Mouse (Mus musculus) neural tube, embryonic 11.5 days (tissue): ENCODE measurements at regions not wholly inside any gene's neighbourhood (a gene's known extent, or its start where the extent isn't known, plus 50 kb on each side); places are given as distances from the start of the nearest gene placed in this dataset.

Experiments
- ATAC-seq: fragments of 200-750 bp; cut with Nextera tagmentation; 2 replicates; pipeline ENCODE4 v1.8.0; 2017; ENCODE audit warnings: moderate number of reproducible peaks, mild to moderate bottlenecking, moderate TSS enrichment, moderate library complexity; ENCODE audit not compliant: insufficient read depth, low FRiP score, low TSS enrichment
- DNase-seq: peaks from one replicate; pipeline ENCODE4 v3.0.0-alpha.2; 2015; ENCODE audit warnings: low spot score
- H3K27ac ChIP-seq: fragments of 300-500 bp; sonication (generic); 2 replicates; pipeline ENCODE4 v1.5.1; 2014; ENCODE audit warnings: low read depth, mild to moderate bottlenecking, low read length
- H3K27me3 ChIP-seq: fragments of 300-500 bp; sonication (generic); 2 replicates; pipeline ENCODE4 v1.6.1; 2014; ENCODE audit warnings: mild to moderate bottlenecking, low read length, mixed read lengths; ENCODE audit not compliant: control insufficient read depth, insufficient read depth
- H3K36me3 ChIP-seq: fragments of 300-500 bp; sonication (generic); 2 replicates; pipeline ENCODE4 v1.6.1; 2014; ENCODE audit warnings: mild to moderate bottlenecking, low read length, moderate library complexity, mixed read lengths; ENCODE audit not compliant: control insufficient read depth, insufficient read depth
- H3K4me1 ChIP-seq: fragments of 300-500 bp; sonication (generic); 2 replicates; pipeline ENCODE4 v1.6.1; 2014; ENCODE audit warnings: low read length, mixed read lengths; ENCODE audit not compliant: control insufficient read depth, insufficient read depth
- H3K4me2 ChIP-seq: fragments of 300-500 bp; sonication (generic); 2 replicates; pipeline ENCODE4 v1.6.1; 2014; ENCODE audit warnings: low read depth, mild to moderate bottlenecking, moderate library complexity
- H3K4me3 ChIP-seq: fragments of 300-500 bp; sonication (generic); 2 replicates; pipeline ENCODE4 v1.5.1; 2014; ENCODE audit warnings: low read depth, low read length
- H3K9ac ChIP-seq: fragments of 300-500 bp; sonication (generic); 2 replicates; pipeline ENCODE4 v1.6.1; 2014; ENCODE audit warnings: mild to moderate bottlenecking, low read length
- H3K9me3 ChIP-seq: fragments of 300-500 bp; sonication (generic); 2 replicates; pipeline ENCODE4 v1.6.1; 2016; ENCODE audit warnings: low read length; ENCODE audit not compliant: control insufficient read depth
- WGBS: fragments of 180-500 bp; shearing (Covaris S2); extraction: QIAGEN DNeasy Blood & Tissue Kit; methylation state at CpG from one replicate; pipeline ENCODE4 v1.1.7; 2014; 5-methylcytosine and 5-hydroxymethylcytosine counted together

DNA sequence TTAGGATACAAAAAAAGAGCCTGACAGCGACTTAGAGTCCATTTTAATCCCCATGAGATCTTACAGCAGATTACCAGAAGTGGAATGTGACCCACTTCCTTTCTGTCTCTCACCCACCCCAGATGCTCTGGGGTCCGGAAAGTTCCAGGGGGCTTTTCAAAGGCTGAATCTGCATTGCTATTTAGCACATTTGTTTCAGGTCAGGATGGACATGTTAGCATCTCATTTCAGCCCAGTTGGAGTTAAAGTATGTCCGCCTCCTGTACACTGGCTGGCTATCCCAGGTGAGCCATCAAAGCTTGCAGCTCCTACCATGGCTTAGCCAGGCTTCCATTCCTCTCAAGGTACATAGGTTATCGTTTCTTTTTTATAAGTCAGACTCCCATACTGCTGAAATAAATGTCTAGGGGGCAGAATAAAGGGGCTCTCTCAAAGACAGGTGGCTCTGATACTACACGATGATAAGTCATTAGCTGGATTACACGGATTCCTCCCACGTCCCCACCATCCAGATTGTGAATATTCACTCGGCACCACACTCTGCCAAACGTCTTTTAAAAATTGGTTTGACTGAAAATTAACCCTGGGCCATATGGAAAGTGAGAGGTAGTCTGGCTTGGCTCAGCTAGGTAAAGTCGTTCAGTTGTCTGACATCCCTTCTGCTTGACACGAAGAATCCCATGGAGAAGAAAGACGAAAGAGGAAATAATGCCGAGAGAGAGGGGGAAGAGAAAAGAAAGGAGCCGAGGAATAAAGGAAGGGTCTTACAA, 573.7 kb downstream of the Ebf1 start:
- ATAC-seq (no peak), DNase-seq (no peak)
- no peaks in the 10 kb centered on the region for H3K36me3 ChIP-seq
- H3K4me2 ChIP-seq: no peak overlapping the region
- H3K27me3 ChIP-seq: no peaks in the 10 kb centered on the region
- H3K27ac ChIP-seq: no peak overlapping the region
- H3K4me3 ChIP-seq: no peak overlapping the region
- H3K9ac ChIP-seq: no peak overlapping the region
- 78% methylated on average over 14 of the region's 14 CpGs for WGBS
- H3K4me1 ChIP-seq: no peaks in the 10 kb centered on the region
- no peaks in the 10 kb centered on the region for H3K9me3 ChIP-seq

- H3K9ac ChIP-seq: no peak overlapping the region
- no peaks in the 10 kb centered on the region for H3K36me3 ChIP-seq
- H3K4me1 ChIP-seq: no peaks in the 10 kb centered on the region
- no peak for ATAC-seq
- no peaks in the 10 kb centered on the region for H3K9me3 ChIP-seq
- H3K27me3 ChIP-seq: no peaks in the 10 kb centered on the region
- no peak for DNase-seq
- H3K4me3 ChIP-seq: no peak overlapping the region
- H3K27ac ChIP-seq: no peak overlapping the region
- no peak overlapping the region for H3K4me2 ChIP-seq
- WGBS: 69% methylated on average over 12 of the region's 12 CpGs
Measured at GRCm38 (mm10) chr11:45191392-45192189, 574.5 kb downstream of the Ebf1 start.

DNA sequence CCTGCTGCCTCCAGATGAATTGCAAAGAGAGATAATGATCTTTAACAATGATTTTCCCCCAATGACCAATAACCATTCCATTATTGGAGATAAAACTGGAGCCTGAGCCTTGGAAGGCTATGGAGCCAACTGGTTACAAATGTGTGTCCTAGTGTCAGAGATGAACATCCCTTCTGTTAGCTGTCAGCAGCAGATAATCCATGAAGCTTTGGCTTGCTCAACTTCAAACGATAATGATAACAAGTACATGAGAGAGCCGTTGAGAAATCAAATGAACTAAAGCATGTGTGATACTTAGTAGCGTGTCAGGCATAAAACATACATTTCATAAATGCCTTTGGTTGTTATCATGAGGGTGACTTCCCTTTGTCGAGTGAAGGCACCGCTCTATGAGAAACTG, 576.2 kb downstream of the Ebf1 start:
- ATAC-seq: no peak
- DNase-seq: no peak
- Histone ChIP-seq H3K27me3 (no peaks in the 10 kb centered on the region), H3K4me1 (no peaks in the 10 kb centered on the region), H3K4me3 (no peak overlapping the region), H3K9me3 (no peaks in the 10 kb centered on the region), H3K9ac (no peak overlapping the region), H3K27ac (no peak overlapping the region), H3K36me3 (no peaks in the 10 kb centered on the region), H3K4me2 (no peak overlapping the region)
- 92% methylated on average over 5 of the region's 5 CpGs for WGBS

GRCm38 (mm10) chr11:45199520-45199919, 582.4 kb downstream of the Ebf1 start:
- no peak for ATAC-seq
- H3K9me3 ChIP-seq: no peaks in the 10 kb centered on the region
- no peak for DNase-seq
- no peak overlapping the region for H3K4me2 ChIP-seq
- no peaks in the 10 kb centered on the region for H3K36me3 ChIP-seq
- no peaks in the 10 kb centered on the region for H3K4me1 ChIP-seq
- no peaks in the 10 kb centered on the region for H3K27me3 ChIP-seq
- H3K4me3 ChIP-seq: no peak overlapping the region
- H3K27ac ChIP-seq: no peak overlapping the region
- WGBS: 86% methylated on average over 4 of the region's 4 CpGs
- no peak overlapping the region for H3K9ac ChIP-seq

- Histone ChIP-seq H3K27ac (no peak overlapping the region), H3K9ac (no peak overlapping the region), H3K36me3 (no peaks in the 10 kb centered on the region), H3K9me3 (no peaks in the 10 kb centered on the region), H3K4me3 (no peak overlapping the region), H3K27me3 (no peaks in the 10 kb centered on the region), H3K4me1 (no peaks in the 10 kb centered on the region), H3K4me2 (no peak overlapping the region)
- ATAC-seq (no peak), DNase-seq (no peak)
- 85% methylated on average over 9 of the region's 9 CpGs for WGBS
Measured at GRCm38 (mm10) chr11:45200714-45201405, 583.7 kb downstream of the Ebf1 start.

- Histone ChIP-seq H3K27me3 (no peaks in the 10 kb centered on the region), H3K27ac (no peak overlapping the region), H3K9ac (no peak overlapping the region), H3K4me3 (no peak overlapping the region), H3K9me3 (no peaks in the 10 kb centered on the region), H3K4me2 (no peak overlapping the region), H3K36me3 (no peaks in the 10 kb centered on the region), H3K4me1 (no peaks in the 10 kb centered on the region)
- no peak for ATAC-seq
- DNase-seq: no peak
- 78% methylated on average over 5 of the region's 5 CpGs for WGBS
Measured at GRCm38 (mm10) chr11:45203446-45203845, 586.3 kb downstream of the Ebf1 start.

DNA sequence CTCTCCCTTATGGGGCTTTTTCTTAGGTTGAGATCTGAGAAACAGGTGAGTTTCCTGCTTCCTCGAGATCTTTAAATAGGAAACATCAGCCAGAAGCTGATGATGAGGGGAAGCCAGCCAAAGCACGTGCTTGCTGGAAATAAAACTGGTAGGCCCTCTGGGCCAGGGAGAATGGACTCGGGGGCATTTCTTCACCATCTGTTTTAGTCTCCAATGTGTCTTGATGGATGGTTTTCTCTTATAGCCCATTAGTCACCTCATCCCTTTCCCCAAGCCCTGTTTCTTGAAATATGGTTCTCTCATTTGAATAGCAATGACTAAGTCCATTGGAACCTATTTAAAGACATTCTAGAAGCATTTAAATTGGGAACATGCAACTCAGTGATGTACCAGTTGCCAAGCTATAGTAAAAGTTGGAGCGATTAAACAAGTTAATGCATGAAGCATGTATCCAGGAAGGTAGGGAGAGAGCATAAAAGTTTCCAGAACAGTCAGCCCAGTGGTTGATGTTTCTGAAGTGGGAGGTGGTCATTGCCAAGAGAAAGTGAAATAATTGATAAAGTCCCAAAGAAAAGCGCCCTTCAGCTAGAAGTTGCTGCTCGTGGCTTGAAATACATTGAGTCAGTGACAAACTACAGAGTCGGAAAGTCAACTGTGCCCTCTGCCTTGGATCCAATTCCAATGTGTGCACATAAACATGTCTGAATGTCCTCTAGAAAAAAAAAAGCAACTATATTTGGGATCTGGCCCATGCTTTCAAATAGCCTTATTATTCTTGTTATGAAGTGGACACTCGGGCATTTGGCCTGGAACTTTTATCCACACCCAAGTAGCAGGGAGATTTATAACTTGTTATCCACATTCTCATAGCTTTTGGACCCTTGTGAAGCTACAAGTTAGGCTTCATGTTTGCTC, 589.8 kb downstream of the Ebf1 start:
- Histone ChIP-seq H3K27me3 (no peaks in the 10 kb centered on the region), H3K27ac (no peak overlapping the region), H3K9me3 (no peaks in the 10 kb centered on the region), H3K36me3 (no peaks in the 10 kb centered on the region), H3K4me2 (no peak overlapping the region), H3K4me1 (no peaks in the 10 kb centered on the region), H3K9ac (no peak overlapping the region), H3K4me3 (no peak overlapping the region)
- WGBS: 83% methylated on average over 8 of the region's 8 CpGs
- ATAC-seq (no peak), DNase-seq (no peak)

DNA sequence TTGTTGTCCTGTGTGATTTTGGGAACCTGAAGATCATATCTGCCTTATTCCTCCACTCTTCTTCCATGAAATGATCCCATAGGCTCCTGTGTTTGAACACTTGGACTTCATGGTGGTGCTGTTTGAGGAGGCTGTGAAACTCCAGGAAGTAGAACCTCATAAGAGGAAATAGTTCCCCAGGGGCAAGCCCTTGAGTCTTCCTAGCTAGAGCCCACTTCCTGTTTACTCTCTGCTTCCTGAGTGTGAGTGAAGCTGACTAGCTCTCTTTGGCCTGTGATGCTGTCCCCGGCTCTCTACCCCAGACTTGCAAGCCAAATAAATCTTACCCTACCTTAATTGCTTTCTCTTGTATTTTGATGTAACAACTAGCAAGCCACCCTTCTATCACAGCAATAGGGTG, 597.0 kb downstream of the Ebf1 start:
- no peaks in the 10 kb centered on the region for H3K4me1 ChIP-seq
- no peaks in the 10 kb centered on the region for H3K9me3 ChIP-seq
- 74% methylated on average over 1 of the region's 1 CpGs for WGBS
- H3K4me2 ChIP-seq: no peak overlapping the region
- no peak overlapping the region for H3K27ac ChIP-seq
- no peak overlapping the region for H3K4me3 ChIP-seq
- no peaks in the 10 kb centered on the region for H3K36me3 ChIP-seq
- no peak overlapping the region for H3K9ac ChIP-seq
- ATAC-seq: no peak
- DNase-seq: no peak
- H3K27me3 ChIP-seq: no peaks in the 10 kb centered on the region
